Mouse (Mus musculus) mesoderm, embryonic 11.5 days (tissue): ENCODE data around the gene Fam83f.

Experiments used
- DNase-seq: peaks from one replicate; pipeline ENCODE4 v3.0.0-alpha.2; 2012; ENCODE audit warnings: low read depth, low spot score

Gene Fam83f

DNA sequence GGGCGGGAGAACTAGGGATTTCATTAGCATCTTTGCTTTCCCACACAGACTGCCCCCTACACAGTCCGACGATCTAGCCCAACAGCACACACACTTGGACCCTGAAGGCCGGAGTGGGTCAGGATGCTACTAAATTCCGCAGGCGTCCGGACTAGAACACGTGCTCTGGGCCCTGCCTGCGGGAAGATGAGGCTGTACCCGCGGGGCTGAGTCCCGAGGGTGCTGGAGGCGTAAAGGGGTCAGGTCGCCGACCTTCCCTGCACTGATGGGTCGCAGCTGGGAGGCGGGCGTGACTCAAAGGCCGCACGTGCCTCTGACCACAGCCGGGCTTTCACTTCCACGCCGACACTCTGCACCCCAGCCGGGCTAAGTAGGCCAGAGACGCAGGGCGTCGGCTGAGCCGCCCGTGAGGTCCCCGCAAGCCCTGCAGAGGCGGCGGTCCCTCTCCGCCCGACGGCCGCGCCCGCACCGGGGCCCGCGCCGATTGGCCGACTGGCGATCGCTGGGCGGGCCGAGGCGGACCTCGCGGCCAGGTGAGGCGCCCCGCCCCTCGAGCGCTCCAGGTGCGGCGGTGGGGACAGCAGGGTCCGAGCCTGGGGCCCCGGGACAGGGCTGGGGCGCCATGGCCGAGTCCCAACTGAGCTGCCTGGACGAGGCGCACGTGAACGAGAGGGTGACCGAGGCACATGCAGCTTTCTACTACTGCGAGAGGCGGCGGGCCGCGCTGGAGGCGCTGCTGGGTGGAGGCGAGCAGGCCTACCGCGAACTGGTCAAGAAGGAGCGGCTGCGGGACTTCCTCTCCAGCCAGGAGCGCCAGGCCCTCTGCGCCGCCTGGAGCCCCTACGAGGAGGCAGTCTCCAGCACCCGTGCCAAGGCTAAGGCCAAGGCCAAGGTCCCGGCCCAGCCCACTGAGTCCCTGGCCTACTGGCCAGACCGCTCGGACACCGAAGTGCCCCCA is at the start of gene Fam83f:
Gene Fam83f, plus strand, starts transcription at position 553 of the 958 bp plus-strand sequence.
- peak; percentile 40 for DNase-seq

DNA sequence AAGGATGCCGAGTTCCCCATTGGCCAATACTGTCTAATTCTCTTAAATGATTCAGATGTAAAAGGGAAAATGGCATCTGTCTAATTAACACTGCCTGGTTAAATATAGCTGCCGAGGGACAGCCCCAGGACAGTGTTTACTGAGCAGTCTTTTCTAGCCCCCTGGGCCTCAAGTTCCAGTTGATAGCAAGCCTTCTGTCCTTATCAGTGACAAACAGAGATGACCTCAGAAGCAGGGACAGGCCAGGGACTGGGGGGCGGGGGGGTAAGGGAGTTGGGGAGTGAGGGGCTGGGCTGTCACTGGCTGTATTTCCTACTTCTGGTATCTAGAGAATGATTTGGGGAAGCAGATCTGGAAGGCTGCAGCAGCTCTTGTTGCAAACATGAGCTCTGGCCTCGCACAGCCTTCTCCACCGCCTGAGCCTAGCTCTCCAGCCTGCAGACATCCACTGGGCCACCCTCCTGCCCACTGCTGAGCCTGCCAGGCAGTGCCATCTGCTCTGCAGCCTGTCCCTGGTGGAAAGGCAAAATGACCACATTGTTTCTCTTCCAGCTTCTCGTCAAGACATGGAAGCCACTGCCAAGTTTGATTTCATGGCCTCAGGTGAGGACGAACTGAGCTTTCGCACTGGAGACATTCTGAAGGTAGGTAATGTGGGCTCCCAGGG is 48.3 kb upstream of the Fam83f start:
- no peak for DNase-seq

DNA sequence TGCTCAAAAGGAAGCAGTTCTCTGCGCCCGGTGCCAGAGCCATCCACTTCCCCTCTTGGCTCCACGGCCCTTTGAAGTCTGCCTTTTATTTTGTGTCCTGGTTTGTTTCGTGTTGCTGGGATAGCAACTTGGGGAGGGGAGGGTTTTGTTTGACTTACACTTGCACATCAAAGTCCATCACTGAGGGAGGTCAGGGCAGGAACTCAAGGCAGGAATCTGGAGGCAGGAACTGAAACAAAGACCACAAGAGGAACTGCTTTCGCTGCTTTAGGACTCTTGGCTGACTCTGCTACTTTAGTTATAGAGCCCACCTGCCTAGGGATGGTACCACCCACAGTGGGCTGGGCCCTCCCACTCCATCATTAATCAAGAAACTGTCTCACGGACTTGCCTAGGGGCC is 45.2 kb upstream of the Fam83f start:
- DNase-seq = no peak

DNA sequence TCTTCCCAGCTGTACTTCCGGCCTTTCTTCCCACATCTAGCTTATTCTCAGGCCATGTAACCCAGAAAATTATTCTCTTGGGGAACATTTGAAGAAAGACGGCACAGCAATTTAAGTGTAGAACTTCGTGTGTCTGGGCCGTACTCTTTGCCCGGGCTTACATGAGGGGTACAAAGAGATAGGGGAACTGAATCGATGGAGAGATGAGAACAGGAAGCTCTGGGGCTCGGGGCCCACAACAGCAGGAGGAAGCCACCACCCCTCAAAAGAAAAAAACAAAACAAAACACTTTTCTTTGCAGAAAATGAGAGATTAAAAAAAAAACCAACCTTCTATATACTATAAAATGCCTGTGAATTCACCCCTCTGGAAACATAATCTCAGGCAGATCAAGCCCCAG is 41.5 kb upstream of the Fam83f start:
- DNase-seq = no peak

DNA sequence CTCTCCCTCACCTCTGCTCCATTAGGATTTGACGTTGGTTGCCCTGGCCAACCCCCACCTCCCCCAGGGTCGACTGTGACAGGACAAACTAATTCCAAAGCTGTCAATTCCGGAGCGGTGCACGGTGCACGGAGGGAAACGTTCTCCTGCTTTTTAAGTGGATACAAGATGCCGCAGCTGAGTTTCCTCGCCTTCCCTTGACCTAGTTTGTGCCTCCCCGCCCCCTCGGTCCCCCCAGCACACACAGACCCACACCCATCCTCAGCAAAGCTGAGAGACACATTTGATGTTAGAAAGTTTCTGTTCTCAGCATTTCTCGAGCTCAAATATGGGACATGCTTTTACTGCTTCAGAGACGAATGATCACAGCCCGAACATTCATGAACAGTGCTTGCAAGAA is 40.9 kb upstream of the Fam83f start:
- no peak for DNase-seq

DNA sequence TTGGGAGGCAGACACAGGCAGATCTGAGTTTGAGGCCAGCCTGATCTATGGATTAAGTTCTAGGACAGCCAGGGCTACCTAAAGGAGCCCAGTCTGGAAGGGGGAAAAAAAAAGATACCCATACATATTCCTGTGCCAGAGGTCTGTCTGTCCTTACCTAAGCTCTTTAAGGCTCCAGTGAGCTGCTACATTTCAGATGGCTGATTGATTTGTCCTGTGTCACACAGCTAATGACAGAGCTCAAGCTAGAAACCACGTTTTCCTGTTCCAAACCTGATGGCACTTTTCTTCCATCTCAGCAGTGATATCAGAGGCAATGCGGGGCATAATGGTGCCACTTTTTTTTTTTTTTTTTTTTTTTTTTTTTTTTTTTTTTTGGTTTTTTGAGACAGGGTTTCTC is 40.3 kb upstream of the Fam83f start:
- no peak for DNase-seq

DNA sequence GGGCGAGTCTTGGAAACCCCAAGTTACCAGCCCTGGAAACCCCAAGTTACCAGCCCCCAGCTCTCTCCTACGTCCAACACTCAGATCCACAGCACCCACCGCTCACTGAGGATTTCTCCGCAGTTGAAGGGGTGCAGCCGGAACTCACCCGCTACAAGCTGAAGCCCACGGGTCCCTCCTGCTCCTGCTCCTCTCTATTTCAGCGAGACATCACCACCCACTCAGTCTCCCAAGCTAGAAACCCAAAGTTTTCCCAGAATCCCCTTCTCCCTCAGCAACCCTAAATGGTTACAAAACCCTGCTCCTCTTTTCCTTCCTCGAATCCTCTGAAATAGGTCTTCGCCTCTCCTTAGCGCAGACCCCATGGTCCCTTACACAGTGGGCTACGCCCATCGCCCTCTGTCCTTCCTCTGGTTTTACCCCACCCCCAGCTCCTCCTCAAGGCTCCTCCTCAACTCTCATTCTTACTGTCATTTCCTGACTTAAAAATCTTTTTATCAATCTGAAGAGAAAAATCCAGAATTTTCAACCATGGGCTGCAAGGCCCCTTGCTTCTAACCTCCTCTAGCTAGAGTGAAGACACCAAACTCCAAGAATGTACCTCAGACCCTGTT is 39.3 kb upstream of the Fam83f start:
- DNase-seq = no peak

DNA sequence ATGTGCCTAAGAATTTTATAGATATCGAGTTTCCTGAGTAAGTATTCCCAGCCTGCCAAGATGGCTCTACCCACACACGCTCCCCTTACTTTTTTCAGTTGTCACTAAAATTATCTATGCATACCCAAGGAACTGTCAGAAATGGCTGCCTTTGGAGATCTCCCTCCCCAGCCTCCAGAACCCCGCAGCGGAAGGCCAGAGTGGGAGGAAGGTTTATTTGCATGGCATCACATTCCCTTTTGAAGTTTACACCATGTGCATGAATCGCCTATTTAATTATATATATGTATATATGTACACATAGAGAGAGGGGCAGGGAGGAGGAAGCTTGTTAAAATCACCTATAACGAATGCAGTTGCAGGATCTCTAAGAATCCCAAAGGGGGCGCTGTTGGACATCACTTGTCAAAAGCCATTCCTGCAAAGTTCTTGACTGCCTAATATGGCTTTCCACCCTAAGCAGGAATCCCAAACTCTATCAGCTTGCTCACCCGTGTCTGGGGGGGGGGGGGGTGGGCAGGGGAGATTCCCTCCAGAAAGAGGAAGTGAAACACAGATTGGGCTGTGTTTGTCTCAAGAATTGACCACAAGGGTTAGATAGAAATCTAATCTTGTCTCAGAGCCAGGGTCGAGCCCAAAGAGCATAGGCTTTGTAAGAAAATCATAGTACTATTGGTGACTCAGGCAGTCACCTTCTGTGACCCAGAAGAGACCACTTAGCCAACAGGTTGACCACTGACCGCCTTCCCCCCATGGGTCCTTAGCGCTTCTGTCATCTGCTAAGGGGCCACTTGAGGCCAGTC is 37.1 kb upstream of the Fam83f start:
- DNase-seq = peak; percentile 62

DNA sequence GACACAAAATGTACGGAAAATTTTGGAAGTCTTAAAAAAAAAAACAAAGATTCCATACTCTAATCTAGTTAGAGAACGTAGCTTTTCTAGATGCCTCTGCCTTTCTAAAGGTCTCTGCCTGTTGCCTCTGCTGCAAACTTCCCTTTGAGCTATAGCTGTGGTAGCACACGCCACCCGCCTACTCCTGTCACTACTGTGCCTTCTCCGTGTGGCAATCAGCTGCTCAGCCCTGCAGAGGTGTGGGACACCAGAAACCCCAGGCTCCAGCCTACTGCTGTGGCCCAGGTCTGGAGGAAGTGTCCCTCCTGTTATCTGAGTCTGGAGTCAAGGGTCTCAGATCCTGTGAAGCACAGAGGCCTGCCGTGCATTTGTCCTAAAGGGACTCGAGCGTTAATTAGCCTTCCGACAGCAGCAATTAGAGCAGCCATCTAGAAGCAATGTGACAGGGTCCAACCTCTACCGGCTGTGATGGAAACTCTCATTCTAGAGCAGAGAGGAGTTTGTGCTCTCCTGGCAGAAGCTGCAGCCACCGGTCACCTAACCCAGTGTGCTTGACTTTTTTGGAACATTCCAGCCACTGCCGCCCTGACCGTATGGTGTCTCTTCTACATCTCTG is 34.8 kb upstream of the Fam83f start:
- DNase-seq = no peak

DNA sequence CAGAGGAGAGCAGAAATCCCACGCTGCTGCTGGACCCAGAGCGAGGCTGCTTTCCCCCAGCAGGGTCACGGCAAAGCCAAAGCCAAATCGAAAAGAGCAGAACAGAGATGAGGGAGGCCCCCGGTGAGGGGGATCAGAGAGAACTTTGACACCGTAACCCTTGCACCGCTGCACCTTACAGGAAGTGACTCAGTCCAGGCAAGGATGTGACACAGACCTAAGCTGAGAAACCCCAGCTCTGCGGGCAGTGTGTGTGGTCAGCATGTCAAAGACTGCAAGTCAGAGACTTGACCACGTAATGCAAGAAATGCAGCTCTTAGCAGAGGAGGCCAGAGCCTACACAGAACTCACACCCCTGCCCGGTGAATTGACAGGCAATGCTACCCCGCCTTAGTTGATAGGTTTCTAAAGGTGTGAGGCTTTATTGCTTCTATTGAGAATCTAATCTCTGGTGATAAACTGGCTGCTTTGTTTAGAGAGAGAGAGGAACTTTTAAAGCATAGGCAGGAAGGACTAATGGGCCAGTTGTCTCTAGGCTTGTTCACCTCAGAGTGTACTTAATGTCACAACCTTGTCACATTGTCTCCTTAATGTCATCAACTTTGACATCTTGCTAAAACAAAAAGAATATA is 32.5 kb upstream of the Fam83f start:
- no peak for DNase-seq

DNA sequence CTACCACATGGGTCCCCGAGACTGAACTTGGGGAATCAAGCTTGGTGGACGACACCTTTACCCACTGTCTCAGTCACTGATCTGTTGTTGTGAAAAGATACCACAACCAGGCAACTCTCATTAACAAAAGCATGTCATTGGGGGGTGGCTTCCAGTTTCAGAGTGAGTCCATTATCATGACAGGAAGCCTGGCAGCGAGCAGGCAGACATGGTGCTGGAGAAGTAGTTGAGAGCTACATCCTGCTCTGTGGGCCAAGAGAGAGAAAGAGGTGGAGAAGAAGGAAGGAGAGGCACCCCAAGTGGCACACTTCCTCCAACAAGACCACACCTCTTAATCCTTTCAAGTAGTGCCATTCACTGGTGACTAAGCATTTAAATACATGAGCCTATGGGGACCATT is 31.8 kb upstream of the Fam83f start:
- DNase-seq = no peak

DNA sequence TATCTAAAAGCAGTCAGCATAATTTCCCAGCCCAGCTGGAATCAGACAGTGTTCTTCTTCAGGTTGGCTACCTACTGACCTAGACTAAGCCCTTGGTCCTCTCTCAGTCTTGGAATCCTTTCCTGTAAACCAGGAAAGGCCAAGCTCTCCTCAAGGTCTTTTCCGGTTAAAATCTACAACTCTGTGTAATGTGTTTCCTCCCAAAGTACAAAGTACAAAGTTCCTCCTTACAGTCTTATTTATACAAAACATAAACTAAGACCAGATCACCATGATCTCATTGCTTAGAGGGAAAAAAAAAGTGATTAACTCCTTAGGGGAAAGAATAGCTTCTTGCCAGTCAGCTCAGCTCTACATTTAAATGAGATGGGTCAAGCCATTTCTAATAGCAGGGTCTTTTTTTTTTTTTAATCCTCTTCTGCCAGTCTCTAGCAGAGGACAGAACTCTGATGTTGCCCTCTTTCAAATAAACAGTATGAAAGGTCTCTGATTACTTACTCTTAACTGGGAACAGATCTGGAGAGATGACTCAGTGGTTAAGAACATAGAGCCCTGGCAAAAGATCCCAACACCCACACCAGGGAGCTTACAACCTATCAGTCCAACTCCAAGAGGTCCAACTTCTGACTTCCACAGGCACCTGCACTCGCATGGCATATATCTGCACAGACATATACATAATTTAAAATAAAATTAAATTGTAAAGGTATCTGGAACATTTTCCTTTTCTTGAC is 29.8 kb upstream of the Fam83f start:
- no peak for DNase-seq

DNA sequence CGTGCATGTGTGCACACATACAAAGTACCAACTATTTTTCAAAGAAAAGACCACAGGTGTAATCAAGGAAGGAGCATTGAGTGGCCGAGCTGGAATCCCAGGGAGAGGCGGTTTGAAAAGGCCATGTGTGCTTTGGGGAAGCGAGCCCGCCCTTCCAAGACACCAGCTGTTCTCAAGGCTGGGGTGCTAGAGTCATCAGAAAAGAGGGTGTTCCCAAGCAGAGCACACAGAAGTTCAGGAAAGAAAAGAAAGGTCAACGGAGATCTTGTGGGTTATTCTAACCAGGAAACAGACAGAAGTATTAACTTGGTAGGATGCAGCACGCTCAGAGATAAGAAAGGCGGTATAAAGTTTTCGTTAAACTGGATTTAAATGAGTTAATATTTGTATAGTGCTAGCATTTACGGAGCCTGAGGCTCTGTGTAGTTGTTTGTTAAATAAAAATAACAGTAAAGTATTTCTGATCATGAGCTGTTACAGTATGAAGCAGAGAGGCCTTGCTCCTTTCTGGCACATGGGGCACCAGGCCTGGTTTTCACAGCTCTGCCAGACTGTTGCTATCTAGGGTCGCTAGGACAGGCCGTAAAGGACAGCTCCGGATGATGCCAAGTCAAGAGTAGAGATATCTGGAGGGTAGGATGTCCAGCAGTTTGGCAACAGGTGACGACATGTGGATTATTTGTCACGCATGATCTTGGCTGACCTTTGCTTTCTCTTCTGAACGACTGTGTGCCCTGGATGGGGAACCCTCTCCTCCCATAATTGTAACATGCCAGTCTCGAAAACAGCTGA is 26.4 kb upstream of the Fam83f start:
- DNase-seq = no peak

DNA sequence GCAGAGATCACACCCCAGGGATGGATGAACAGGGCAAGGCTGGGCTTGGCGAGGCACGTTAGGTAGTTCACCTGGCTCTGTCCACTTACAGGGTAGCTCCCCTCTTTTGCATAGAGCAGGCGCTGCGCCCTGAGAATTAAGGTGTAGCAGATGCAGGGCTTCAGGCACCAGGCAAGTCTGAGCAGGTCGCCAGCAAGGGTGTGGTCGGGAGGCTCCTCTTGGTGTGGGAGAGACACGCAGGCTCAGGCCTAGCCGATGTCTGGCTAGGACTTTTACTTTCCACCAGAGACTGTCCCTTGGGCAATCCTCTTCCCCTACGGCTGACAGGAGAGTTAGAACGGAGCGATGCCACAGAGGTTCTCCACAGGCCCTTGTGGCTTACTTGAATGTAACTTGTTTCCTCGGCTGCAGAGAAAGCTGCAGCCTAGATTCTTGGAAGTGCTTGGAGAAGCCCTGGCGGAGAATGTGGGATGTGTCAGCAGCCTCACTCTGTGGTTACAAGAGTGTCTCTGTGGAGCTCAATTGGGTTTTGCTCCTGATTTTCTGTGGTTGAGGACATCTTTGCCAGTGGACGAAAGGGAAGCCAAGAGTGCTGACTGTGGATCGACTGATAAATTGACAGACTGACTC is 22.6 kb upstream of the Fam83f start:
- no peak for DNase-seq

DNA sequence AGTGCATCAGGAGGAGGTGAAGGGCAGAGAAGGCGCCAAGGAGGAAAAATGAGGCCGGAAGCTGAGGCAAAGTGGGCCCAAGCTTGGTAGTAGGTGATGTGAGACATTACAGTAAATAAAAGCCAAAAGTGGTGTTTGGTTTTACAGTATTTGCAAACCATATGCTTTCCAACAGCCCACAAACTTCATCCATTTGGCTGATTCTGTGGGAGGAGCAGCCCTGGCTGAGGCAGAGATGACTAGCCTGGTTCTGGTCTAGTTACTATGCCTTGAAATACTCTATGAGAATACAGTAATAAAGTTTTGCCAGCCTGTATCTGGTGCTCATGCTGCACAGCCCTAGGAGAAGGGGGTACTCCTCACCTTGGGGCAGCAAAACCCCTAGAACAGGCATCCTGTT is 21.2 kb upstream of the Fam83f start:
- DNase-seq = no peak

DNA sequence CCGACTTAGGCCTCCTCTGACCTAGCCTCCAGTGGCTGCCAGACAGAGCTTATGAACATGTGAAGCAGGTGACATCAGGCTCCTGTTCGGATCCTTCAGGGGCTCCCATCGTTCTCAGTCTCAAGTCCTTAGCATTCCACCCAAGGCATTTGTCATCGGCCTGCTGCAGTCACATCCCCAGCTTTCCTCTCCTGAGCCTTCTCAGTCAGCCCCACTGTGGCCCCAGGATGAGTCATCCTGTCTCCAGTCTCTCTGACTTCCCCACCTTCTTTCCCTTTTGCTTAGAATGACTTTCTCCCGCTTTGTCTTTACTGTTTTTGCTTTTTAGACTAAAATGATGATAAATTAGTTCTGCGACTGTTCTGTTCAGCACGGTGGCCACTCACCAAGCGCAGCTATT is 17.8 kb upstream of the Fam83f start:
- DNase-seq = no peak

DNA sequence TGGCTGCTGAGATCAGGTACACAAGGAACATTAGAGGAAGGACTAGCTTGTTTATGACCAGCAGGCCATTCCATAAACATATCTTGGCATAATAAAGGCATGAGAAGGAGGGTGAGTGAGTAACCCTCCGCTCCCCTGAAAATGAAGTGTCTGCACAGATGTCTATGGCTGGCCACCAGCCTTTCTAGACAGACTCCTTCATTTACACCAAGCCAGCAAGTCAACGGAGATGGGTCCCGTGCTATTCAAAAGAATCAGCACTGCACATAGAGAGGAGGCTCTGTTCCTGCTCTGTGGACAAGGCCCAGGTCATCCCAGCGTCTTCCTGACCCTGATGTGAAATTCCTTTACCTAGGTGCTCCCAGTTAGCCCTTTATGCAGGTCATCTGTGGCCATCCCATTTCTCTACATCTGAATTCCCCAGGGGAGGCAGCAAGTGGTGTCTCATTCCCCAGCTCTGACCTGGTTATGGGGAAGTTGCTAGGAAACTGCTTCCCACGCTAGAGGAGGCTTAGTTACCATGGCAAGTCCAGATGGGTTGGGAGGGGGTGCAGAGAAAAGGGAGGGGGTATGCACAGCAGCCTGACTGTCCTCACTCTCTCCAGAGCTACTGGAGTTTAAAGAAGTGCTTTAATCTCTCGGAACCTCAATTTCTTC is 12.7 kb upstream of the Fam83f start:
- no peak for DNase-seq

DNA sequence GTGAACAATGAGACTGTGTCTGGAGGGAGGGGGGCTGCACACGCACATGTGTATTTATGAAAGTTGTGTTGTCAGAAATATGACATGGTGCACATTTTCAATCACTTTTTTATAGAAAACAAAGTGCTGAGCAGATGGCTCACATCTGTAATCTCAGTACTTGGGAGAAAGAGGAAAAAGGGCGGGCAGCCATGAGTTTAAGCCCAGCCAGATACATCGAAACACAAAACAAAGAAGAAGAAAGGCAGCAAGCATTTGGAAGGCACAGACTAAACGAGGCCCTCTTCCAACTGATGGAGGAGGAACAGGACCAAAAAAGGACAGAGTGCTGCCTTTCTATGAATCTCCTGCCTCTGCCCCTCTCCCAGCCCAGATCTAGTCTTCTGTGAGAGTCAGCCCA is 10.7 kb upstream of the Fam83f start:
- no peak for DNase-seq
